Mouse (Mus musculus): ENCODE results near the gene Epdr1. TPM values are rescaled to one million over a fixed set of nuclear protein-coding genes. Genes with fewer than 3 reads are reported as not detected.

The Epdr1 gene
- not detected for total RNA-seq (2023)

DNA sequence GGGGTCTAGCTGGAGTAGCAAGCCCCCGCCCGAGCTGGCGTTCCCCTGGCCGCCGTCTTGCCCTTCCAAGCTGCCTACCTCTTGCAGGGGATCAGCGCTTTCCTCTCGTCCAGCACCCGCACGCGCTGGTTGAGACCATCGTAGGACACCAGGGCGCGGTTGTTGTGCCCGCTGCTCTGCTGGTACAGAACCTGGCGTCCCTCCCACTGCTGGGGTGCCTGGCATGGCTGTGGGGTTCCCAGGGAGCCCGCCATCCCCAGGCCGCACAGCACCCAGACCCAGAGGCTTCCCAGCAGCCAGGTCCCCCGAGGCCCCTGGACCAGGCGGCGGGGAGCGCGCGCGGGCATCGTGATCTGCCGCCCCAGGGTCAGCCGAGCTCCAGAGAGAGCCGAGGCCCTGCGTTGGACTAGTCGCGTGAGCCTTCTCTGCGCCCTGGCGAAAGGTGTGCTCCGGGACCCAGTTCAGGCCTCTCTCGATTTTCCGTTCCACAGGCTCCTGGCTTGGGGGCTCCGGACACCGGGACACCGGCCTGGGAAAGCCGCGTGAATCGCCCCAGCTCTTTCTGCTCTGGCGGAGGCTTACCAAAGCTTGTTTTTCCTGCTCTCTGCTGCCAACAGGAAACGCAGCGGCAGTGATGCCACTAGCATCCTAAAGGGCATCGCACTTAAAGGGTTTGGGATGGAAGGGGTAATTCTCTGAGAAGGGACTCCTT, at the start of gene Epdr1:
Gene Epdr1, minus strand, starts transcription at position 712 of the 712 bp plus-strand sequence.

DNA sequence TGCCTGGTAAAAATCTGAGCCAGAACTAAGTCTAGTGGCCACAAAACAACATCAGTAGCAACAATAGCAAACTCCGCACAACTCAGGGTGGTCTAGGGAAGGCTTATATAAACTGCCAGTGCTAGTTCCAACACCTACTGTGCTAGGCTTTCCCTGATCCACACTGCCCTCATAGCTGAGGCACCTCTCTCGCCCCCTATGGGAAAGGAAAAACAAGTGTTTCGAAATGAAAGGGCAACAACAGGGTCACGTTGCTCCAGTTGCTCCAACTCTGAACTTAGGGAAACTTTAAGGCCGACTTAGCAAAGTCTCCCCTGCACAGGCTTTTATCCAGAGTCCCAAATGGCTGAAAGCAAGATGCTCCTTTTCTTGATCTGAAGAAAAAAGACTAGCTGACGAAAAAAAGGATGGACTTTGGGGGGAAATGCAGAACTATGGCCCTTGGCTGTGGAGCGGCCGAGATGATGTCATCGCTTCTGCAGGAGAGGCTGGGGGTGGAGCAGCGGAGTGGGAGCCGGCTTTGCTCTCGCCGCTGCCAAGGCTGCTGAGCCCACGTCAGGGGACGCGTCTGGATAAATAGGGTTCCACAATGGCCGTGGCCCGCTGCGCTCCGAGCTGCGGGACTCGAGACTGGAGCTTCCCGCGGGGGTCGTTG, 3.0 kb upstream of the Epdr1 start, which contains the start of gene Sfrp4:
Gene Sfrp4, plus strand, starts transcription at position 532 of the 655 bp plus-strand sequence.

Other genes starting within 250 kb of the Epdr1 start
- gene Stard3nl, start 224.1 kb downstream of the Epdr1 start, total RNA-seq (2023): 22.4 TPM
- gene Sfrp4, start 3.2 kb upstream of the Epdr1 start, total RNA-seq (2023): not detected
- gene Nme8, start 77.9 kb upstream of the Epdr1 start, total RNA-seq (2023): not detected
- gene Gpr141, start 204.3 kb upstream of the Epdr1 start, total RNA-seq (2023): 0.77 TPM